Mouse (Mus musculus): ENCODE results near the gene Snd1. TPM values are rescaled to one million over a fixed set of nuclear protein-coding genes. Genes with fewer than 3 reads are reported as not detected.

The Snd1 gene
- polyA plus RNA-seq, 1 experiment from 2014 or later, result 129 TPM

Other genes with a start within 250 kb of the Snd1 start
- 19.3 and 21.4 TPM in 2 replicates for gene Zfp800, start 77.1 kb upstream of the Snd1 start, polyA plus RNA-seq (2015; fragmentation: Nextera tagmentation; extraction: Ambion mirVana)
- 319 and 322 TPM in 2 replicates for gene Arf5, start 51.6 kb upstream of the Snd1 start, polyA plus RNA-seq (2015; fragmentation: Nextera tagmentation; extraction: Ambion mirVana)
- gene Fscn3, start 47.4 kb upstream of the Snd1 start, polyA plus RNA-seq (2015; fragmentation: Nextera tagmentation; extraction: Ambion mirVana), result 0.08 TPM in 1 of 2 replicates, not detected in the other
- gene Gcc1, start 46.7 kb upstream of the Snd1 start, polyA plus RNA-seq (2015; fragmentation: Nextera tagmentation; extraction: Ambion mirVana), result 10.7 and 11.3 TPM in 2 replicates
- not detected in 2 replicates for gene Pax4, start 25.8 kb upstream of the Snd1 start, polyA plus RNA-seq (2015; fragmentation: Nextera tagmentation; extraction: Ambion mirVana)

Measured in kidney, embryonic 15.5 days (tissue).